Mouse (Mus musculus) kidney, postnatal 10 days (tissue): ENCODE results near the gene Bcl7b.

Experiments
- DNase-seq: peaks from one replicate; pipeline ENCODE4 v3.0.0; 2021; ENCODE audit warnings: mixed read lengths

Bcl7b gene

GRCm38 (mm10) chr5:135171688-135172220 lies 3.7 kb downstream of the Bcl7b start:
- no peak for DNase-seq

- DNase-seq: no peak
Measured at GRCm38 (mm10) chr5:135172986-135173385, 4.9 kb downstream of the Bcl7b start.

- no peak for DNase-seq
Measured at GRCm38 (mm10) chr5:135175086-135175485, 7.0 kb downstream of the Bcl7b start.

- DNase-seq: no peak
Measured at GRCm38 (mm10) chr5:135178523-135178922, 10.4 kb downstream of the Bcl7b start.

- no peak for DNase-seq
Measured at GRCm38 (mm10) chr5:135178996-135179395, 10.9 kb downstream of the Bcl7b start.

GRCm38 (mm10) chr5:135179616-135180015 lies 11.5 kb downstream of the Bcl7b start:
- no peak for DNase-seq

- DNase-seq: no peak
Measured at GRCm38 (mm10) chr5:135180796-135181195, 12.7 kb downstream of the Bcl7b start.

GRCm38 (mm10) chr5:135181776-135182175 lies 13.7 kb downstream of the Bcl7b start:
- no peak for DNase-seq

- DNase-seq: peak; percentile 63
Measured at GRCm38 (mm10) chr5:135183131-135183861, 15.2 kb downstream of the Bcl7b start.

- DNase-seq: no peak
Measured at GRCm38 (mm10) chr5:135185016-135185415, 16.9 kb downstream of the Bcl7b start.

- no peak for DNase-seq
Measured at GRCm38 (mm10) chr5:135185596-135185995, 17.5 kb downstream of the Bcl7b start.

- no peak for DNase-seq
Measured at GRCm38 (mm10) chr5:135186231-135186620, 18.1 kb downstream of the Bcl7b start.

GRCm38 (mm10) chr5:135186621-135187348 lies 18.7 kb downstream of the Bcl7b start, which contains the start of gene Baz1b:
TSS of gene Baz1b (plus strand) at chr5:135187264.
- peak; percentile 99 for DNase-seq

GRCm38 (mm10) chr5:135187349-135188213 lies 19.5 kb downstream of the Bcl7b start:
- peak; percentile 88 for DNase-seq

- DNase-seq: no peak
Measured at GRCm38 (mm10) chr5:135188214-135188554, 20.1 kb downstream of the Bcl7b start.

- no peak for DNase-seq
Measured at GRCm38 (mm10) chr5:135189281-135190022, 21.4 kb downstream of the Bcl7b start.

GRCm38 (mm10) chr5:135191620-135192019 lies 23.5 kb downstream of the Bcl7b start:
- peak; percentile 79 for DNase-seq

- DNase-seq: no peak
Measured at GRCm38 (mm10) chr5:135192431-135192830, 24.3 kb downstream of the Bcl7b start.

GRCm38 (mm10) chr5:135196367-135196766 lies 28.3 kb downstream of the Bcl7b start:
- DNase-seq: no peak

- DNase-seq: no peak
Measured at GRCm38 (mm10) chr5:135202763-135203162, 34.7 kb downstream of the Bcl7b start.

GRCm38 (mm10) chr5:135208197-135208596 lies 40.1 kb downstream of the Bcl7b start:
- DNase-seq: no peak

- no peak for DNase-seq
Measured at GRCm38 (mm10) chr5:135216871-135217270, 48.8 kb downstream of the Bcl7b start.
